Mouse (Mus musculus) forebrain, embryonic 13.5 days (tissue): ENCODE results near the gene Camta1. TPM values are rescaled to one million over a fixed set of nuclear protein-coding genes. Genes with fewer than 3 reads are reported as not detected.
A peak's percentile ranks its signal among the peaks of the same experiment; 100 is the strongest.

ENCODE experiments used
- ATAC-seq: fragments of 200-750 bp; cut with Nextera tagmentation; 2 replicates; pipeline ENCODE4 v1.8.0; 2017
- H3K27ac ChIP-seq: fragments of 300-500 bp; sonication (generic); 2 replicates; pipeline ENCODE4 v1.5.1; 2015; ENCODE audit warnings: inconsistent platforms, mild to moderate bottlenecking, moderate library complexity
- H3K27me3 ChIP-seq: fragments of 300-500 bp; sonication (generic); 2 replicates; pipeline ENCODE4 v1.6.1; 2015; ENCODE audit warnings: mild to moderate bottlenecking, inconsistent platforms
- H3K36me3 ChIP-seq: fragments of 300-500 bp; sonication (generic); 2 replicates; pipeline ENCODE4 v1.6.1; 2015; ENCODE audit warnings: mild to moderate bottlenecking, inconsistent platforms; ENCODE audit not compliant: poor library complexity, severe bottlenecking
- H3K4me1 ChIP-seq: fragments of 300-500 bp; sonication (generic); 2 replicates; pipeline ENCODE4 v1.6.1; 2015; ENCODE audit warnings: inconsistent platforms
- H3K4me2 ChIP-seq: fragments of 300-500 bp; sonication (generic); 2 replicates; pipeline ENCODE4 v1.6.1; 2015; ENCODE audit warnings: inconsistent platforms, mild to moderate bottlenecking, moderate library complexity
- H3K4me3 ChIP-seq: fragments of 300-500 bp; sonication (generic); 2 replicates; pipeline ENCODE4 v1.5.1; 2015; ENCODE audit warnings: mild to moderate bottlenecking, inconsistent platforms
- H3K9ac ChIP-seq: fragments of 300-500 bp; sonication (generic); 2 replicates; pipeline ENCODE4 v1.6.1; 2015; ENCODE audit warnings: mild to moderate bottlenecking, inconsistent platforms
- H3K9me3 ChIP-seq: fragments of 300-500 bp; sonication (generic); replicated peaks from 2 replicates; pipeline ENCODE4 v1.6.1; 2016; ENCODE audit warnings: inconsistent platforms
- WGBS: fragments of 180-500 bp; shearing (Covaris S2); methylation state at CpG from one replicate; pipeline ENCODE4 v1.1.7; 2015; 5-methylcytosine and 5-hydroxymethylcytosine counted together
- polyA plus RNA-seq: library from polyadenylated mRNA; unstranded; fragments of >200 nt; fragmentation: Nextera tagmentation; extraction: Ambion mirVana; gene quantifications from 2 replicates; pipeline ENCODE4 v1.2.1, GENCODE M21; 2015

The Camta1 gene
- polyA plus RNA-seq, 1 experiment from 2014 or later = 150 TPM

GRCm38 (mm10) chr4:151156904-151157303, 704.8 kb downstream of the Camta1 start:
- Histone ChIP-seq H3K36me3 (no peaks in the 10 kb centered on the region), H3K27me3 (peaks cover 20% of the 10 kb centered on the region), H3K4me2 (no peak overlapping the region), H3K4me1 (peaks cover 27% of the 10 kb centered on the region), H3K27ac (no peak overlapping the region), H3K9me3 (no peaks in the 10 kb centered on the region), H3K9ac (no peak overlapping the region), H3K4me3 (no peak overlapping the region)
- WGBS = under 1% methylated on average over 7 of the region's 7 CpGs
- peak; percentile 77 for ATAC-seq

- Histone ChIP-seq H3K36me3 (no peaks in the 10 kb centered on the region), H3K9ac (no peak overlapping the region), H3K4me2 (no peak overlapping the region), H3K27ac (no peak overlapping the region), H3K9me3 (no peaks in the 10 kb centered on the region), H3K4me1 (peaks cover 40% of the 10 kb centered on the region), H3K4me3 (no peak overlapping the region), H3K27me3 (peaks cover 9% of the 10 kb centered on the region; the same call in 1 of the 2 replicates)
- WGBS = 69% methylated on average over 4 of the region's 4 CpGs
- ATAC-seq = no peak
Measured at GRCm38 (mm10) chr4:151155587-151155986, 706.1 kb downstream of the Camta1 start.

- H3K4me2 ChIP-seq = no peak overlapping the region
- WGBS = 30% methylated on average over 4 of the region's 4 CpGs
- no peak overlapping the region for H3K4me3 ChIP-seq
- peaks cover 5% of the 10 kb centered on the region; the same call in 1 of the 2 replicates for H3K27me3 ChIP-seq
- H3K36me3 ChIP-seq = no peaks in the 10 kb centered on the region
- H3K9ac ChIP-seq = no peak overlapping the region
- ATAC-seq = no peak
- peaks cover 49% of the 10 kb centered on the region for H3K4me1 ChIP-seq
- H3K9me3 ChIP-seq = no peaks in the 10 kb centered on the region
- 0 out of 2 replicates have a peak overlapping the region, but pooled peaks have one; percentile 31 for H3K27ac ChIP-seq
Measured at GRCm38 (mm10) chr4:151154306-151154705, 707.4 kb downstream of the Camta1 start.

GRCm38 (mm10) chr4:151152010-151152409, 709.7 kb downstream of the Camta1 start:
- no peak overlapping the region for H3K4me2 ChIP-seq
- peak overlapping the region; percentile 62 for H3K27ac ChIP-seq
- peaks cover 3% of the 10 kb centered on the region; the same call in 1 of the 2 replicates for H3K27me3 ChIP-seq
- no peak overlapping the region for H3K9ac ChIP-seq
- no peak overlapping the region for H3K4me3 ChIP-seq
- no peaks in the 10 kb centered on the region for H3K36me3 ChIP-seq
- no peaks in the 10 kb centered on the region for H3K9me3 ChIP-seq
- 88% methylated on average over 6 of the region's 6 CpGs for whole genome bisulfite sequencing
- H3K4me1 ChIP-seq = peaks cover 56% of the 10 kb centered on the region
- ATAC-seq = peak; percentile 15; the same call in 1 of the 2 replicates

- peaks cover 56% of the 10 kb centered on the region for H3K4me1 ChIP-seq
- H3K4me3 ChIP-seq = no peak overlapping the region
- 56% methylated on average over 11 of the region's 11 CpGs for WGBS
- no peak overlapping the region for H3K9ac ChIP-seq
- ATAC-seq = peak; percentile 67
- H3K9me3 ChIP-seq = no peaks in the 10 kb centered on the region
- H3K36me3 ChIP-seq = no peaks in the 10 kb centered on the region
- peak overlapping the region; percentile 8; the same call in 1 of the 2 replicates for H3K4me2 ChIP-seq
- H3K27ac ChIP-seq = peak overlapping the region; percentile 62
- peaks cover 3% of the 10 kb centered on the region; the same call in 1 of the 2 replicates for H3K27me3 ChIP-seq
Measured at GRCm38 (mm10) chr4:151150842-151151241, 710.8 kb downstream of the Camta1 start.

- H3K9ac ChIP-seq = no peak overlapping the region
- no peaks in the 10 kb centered on the region for H3K27me3 ChIP-seq
- H3K36me3 ChIP-seq = no peaks in the 10 kb centered on the region
- H3K9me3 ChIP-seq = no peaks in the 10 kb centered on the region
- no peak overlapping the region for H3K4me3 ChIP-seq
- H3K27ac ChIP-seq = peak overlapping the region; percentile 60
- peaks cover 56% of the 10 kb centered on the region for H3K4me1 ChIP-seq
- no peak overlapping the region for H3K4me2 ChIP-seq
- ATAC-seq = no peak
- WGBS = 65% methylated on average over 11 of the region's 11 CpGs
Measured at GRCm38 (mm10) chr4:151150115-151150514, 711.6 kb downstream of the Camta1 start.

GRCm38 (mm10) chr4:151147541-151147940, 714.1 kb downstream of the Camta1 start:
- 0 out of 2 replicates have a peak, but pooled peaks cover 6% of the 10 kb centered on the region for H3K36me3 ChIP-seq
- no peak overlapping the region; the same call in 1 of the 2 replicates for H3K9ac ChIP-seq
- peaks cover 13% of the 10 kb centered on the region for H3K9me3 ChIP-seq
- no peak overlapping the region for H3K4me3 ChIP-seq
- WGBS = 13% methylated on average over 12 of the region's 12 CpGs
- H3K4me1 ChIP-seq = peaks cover 33% of the 10 kb centered on the region
- ATAC-seq = no peak
- no peak overlapping the region for H3K27ac ChIP-seq
- no peaks in the 10 kb centered on the region for H3K27me3 ChIP-seq
- H3K4me2 ChIP-seq = no peak overlapping the region

GRCm38 (mm10) chr4:151144121-151144520, 717.6 kb downstream of the Camta1 start:
- WGBS = 84% methylated on average over 14 of the region's 14 CpGs
- Histone ChIP-seq H3K4me2 (no peak overlapping the region), H3K9ac (no peak overlapping the region), H3K36me3 (0 out of 2 replicates have a peak, but pooled peaks cover 6% of the 10 kb centered on the region), H3K9me3 (peaks cover 13% of the 10 kb centered on the region), H3K4me1 (peaks cover 34% of the 10 kb centered on the region), H3K4me3 (no peak overlapping the region), H3K27me3 (no peaks in the 10 kb centered on the region), H3K27ac (no peak overlapping the region)
- ATAC-seq = no peak

- peak overlapping the region; percentile 64 for H3K4me2 ChIP-seq
- peaks cover 45% of the 10 kb centered on the region for H3K4me1 ChIP-seq
- 4% methylated on average over 13 of the region's 13 CpGs for WGBS
- peak; percentile 71 for ATAC-seq
- 0 out of 2 replicates have a peak, but pooled peaks cover 6% of the 10 kb centered on the region for H3K36me3 ChIP-seq
- H3K27me3 ChIP-seq = no peaks in the 10 kb centered on the region
- peak overlapping the region; percentile 99 for H3K27ac ChIP-seq
- peaks cover 13% of the 10 kb centered on the region for H3K9me3 ChIP-seq
- H3K4me3 ChIP-seq = peak overlapping the region; percentile 25
- H3K9ac ChIP-seq = peak overlapping the region; percentile 60
Measured at GRCm38 (mm10) chr4:151141196-151141880, 720.3 kb downstream of the Camta1 start.

GRCm38 (mm10) chr4:151140368-151140982, 721.2 kb downstream of the Camta1 start:
- Histone ChIP-seq H3K4me2 (peak overlapping the region; percentile 64), H3K4me3 (peak overlapping the region; percentile 17), H3K27me3 (no peaks in the 10 kb centered on the region), H3K27ac (peak overlapping the region; percentile 99), H3K36me3 (0 out of 2 replicates have a peak, but pooled peaks cover 6% of the 10 kb centered on the region), H3K9me3 (peaks cover 13% of the 10 kb centered on the region), H3K4me1 (peaks cover 47% of the 10 kb centered on the region), H3K9ac (peak overlapping the region; percentile 61)
- under 1% methylated on average over 18 of the region's 20 CpGs for WGBS
- ATAC-seq = peak; percentile 86

- Histone ChIP-seq H3K27me3 (no peaks in the 10 kb centered on the region), H3K4me3 (peak overlapping the region; percentile 20), H3K9ac (peak overlapping the region; percentile 57), H3K9me3 (peaks cover 6% of the 10 kb centered on the region), H3K4me2 (peak overlapping the region; percentile 64), H3K36me3 (0 out of 2 replicates have a peak, but pooled peaks cover 2% of the 10 kb centered on the region), H3K4me1 (peaks cover 48% of the 10 kb centered on the region), H3K27ac (peak overlapping the region; percentile 99)
- peak; percentile 17 for ATAC-seq
- WGBS = 4% methylated on average over 20 of the region's 20 CpGs
Measured at GRCm38 (mm10) chr4:151139053-151139840, 722.4 kb downstream of the Camta1 start.
